Mouse (Mus musculus): ENCODE results near the gene Akap7.
"Not testable (repeated sequence)": the region's sequence is repeated elsewhere in the genome, so short reads cannot be mapped to it uniquely, and the experiment has no call there.

The Akap7 gene

DNA sequence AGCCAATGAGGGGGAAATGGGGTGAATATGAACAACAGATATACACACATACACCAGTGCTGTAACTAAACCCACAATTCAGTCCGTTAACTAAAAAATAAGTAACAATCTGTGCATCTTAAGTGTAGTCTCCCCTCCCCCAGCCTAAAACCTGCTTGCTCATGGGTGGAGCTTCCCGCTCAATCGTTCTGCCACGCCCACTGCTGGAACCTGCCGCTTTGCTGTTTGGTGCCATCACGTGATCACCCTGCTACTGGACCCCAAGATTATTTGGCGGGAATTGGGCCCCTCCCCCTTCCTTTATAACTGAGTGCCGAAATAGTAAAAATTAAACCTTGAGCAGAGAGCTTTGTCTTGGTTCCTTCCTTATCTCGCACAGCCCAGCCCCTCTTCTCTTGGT is 121.4 kb downstream of the Akap7 start:
- not testable (repeated sequence) for DNase-seq

DNA sequence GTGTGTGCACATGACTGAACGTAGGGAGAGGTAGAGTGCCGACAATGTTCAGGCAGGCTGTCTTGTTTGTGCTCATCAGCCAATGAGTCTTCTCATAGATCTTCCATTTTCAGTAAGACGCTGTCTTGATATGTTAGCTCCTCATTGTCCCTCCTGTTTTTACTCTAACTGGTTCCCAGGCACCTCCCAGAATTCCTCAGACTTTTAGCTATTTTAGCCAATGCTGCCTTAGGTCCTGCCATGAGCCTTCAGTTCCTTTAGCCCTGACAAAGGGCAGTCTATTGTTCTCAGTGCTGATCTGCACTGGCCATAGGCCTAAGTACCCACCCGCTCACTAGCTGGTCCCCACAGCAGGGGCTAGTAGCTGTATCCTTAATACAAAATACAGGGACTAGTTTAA is 122.0 kb downstream of the Akap7 start:
- DNase-seq, result no peak

DNA sequence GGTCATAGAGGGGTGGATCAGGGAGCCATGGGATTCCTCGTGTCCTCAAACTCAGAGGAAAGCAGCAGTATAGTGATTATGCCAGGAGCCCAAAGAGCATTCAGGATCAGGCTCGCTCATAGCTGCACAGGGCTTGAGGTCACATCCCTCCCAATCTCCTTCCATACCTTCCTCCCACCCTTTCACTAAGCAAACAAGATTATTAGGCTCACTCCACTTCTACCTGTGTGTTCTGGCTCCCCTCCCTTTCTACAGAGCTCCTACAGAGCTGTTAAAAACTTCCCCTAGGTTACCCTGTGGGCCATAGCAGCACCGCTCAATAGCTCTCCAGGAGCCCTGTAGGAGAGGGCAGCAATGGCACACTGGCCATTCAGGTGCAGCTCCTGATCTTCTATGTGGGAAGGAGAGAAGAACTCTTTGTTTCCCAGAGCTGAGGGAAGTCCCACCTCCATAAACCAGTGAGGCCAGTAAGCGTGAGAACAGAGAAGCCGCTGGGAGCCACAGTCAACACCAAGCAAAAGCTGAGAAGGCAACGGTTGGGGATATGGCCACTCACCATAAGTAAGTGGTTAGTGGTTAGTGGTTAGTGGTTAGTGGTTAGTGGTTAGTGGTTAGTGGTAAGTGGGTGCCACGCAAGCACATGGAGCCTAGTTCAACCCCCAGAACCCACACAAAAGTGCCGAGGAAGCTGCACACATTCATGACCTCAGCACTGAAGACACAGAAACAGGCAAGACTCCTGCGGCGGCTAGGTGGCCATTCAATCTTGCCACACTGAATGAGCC is 122.7 kb downstream of the Akap7 start:
- DNase-seq, result no peak

DNA sequence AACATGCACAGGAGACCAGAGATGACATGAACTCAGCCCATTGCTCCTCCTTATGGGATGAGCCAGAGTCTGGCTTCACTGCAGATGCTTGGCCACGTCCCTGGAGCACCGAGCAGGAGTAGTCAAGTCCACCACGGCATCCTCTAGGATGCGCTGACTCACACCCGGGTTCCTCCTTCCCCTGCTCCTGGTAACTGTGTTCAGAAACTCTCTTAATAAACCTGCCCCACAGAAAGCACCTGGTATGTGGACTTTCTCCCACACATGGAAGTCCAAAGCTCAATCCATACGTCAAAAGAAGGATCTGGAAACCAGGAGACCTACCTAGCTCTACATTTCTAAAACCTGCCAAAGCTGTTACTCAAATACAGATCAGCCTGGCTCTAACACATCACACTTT is 124.4 kb downstream of the Akap7 start:
- DNase-seq, result no peak

DNA sequence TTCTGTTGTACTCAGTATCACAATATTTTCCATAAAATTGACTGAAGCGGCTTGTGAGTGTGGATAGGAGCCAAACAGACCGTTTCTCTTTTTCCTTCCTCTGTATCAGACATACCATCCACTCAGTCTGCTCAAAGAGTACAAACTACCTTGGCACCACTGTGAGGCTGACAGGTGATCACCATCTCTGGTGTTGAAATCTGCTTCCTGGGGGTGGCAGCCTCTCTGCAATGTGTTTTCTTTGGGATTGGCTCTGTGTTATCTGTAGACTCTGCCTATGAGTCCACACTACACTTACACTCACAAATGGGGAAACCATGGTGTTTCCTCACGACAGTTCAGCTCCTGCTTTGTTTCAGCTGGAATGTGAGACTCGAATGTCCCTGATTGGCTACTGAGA is 128.6 kb downstream of the Akap7 start:
- DNase-seq, result no peak

DNA sequence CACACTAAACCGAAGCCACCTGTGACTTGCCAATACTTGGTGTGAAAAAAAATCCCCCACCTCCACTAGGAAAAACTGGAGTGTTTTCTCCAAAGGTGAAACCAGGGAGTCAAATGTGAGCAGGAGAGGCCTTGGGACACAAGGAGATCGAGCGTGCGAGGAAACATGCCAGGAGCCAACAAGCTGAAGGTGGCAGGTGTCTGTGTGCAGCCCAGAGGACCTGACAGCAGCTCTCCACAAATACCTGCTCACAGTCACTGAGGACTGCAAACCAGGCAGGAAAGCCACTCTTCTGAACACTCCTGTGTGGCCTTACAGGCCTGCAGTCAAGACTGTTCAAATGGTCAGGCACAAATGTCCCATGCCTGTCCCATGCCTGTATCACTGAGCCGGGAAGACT is 130.4 kb downstream of the Akap7 start:
- no peak for DNase-seq

DNA sequence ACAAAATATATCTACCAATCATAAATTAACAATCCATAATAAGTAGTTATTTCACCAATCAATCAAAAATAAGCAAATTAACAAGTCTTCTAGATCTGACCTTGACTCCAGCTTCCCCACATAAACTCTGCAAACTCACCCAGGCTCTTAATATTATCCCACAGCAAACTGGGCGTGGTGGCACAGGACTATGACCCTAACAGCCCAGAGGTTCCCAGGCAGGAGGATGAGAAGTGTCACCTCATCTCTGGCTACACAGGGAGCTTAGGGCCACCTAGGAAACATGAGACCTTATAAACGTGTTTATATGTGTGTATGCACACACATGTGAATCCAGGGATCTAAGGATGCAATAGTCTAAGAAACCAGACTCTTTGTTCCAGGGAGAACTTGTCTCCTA is 132.8 kb downstream of the Akap7 start:
- DNase-seq, result no peak

DNA sequence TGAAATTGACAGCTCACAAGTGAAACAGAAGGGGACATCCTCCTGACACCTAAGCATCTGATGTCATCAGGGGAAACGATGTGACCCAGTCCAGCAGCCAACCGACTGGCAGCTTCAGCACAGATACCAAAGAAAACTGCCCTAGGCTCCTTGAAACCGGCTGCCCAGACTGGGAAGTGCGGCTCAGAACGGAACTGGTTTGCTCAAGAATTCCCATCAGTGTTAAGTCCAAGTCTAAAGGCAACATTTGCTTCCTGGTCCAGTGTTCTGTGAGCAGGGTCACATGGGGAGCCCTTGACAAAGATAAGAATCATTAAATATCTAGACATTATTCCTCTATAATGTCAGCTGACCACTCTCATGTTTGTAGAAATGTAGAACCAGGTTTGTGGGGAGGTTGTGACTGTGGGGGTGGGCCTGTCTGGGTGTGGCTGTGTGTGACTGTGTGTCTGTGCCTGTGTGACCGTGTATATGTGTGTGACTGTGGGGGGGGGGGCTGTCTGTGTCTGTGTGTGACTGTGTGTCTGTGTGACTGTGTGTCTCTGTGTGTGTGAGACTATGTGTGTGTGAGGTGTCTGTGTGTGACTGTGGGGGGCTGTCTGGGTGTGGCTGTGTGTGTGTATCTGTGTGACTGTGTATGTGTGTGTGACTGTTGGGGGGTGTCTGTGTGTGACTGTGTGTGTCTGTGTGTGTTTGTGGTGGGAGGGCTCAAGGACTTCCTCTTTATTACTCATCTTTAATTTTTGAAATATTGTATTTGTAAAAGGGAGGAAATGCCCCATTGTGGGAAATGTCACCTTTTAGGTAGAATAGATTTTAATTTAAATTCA is 140.1 kb downstream of the Akap7 start:
- no peak for DNase-seq

DNA sequence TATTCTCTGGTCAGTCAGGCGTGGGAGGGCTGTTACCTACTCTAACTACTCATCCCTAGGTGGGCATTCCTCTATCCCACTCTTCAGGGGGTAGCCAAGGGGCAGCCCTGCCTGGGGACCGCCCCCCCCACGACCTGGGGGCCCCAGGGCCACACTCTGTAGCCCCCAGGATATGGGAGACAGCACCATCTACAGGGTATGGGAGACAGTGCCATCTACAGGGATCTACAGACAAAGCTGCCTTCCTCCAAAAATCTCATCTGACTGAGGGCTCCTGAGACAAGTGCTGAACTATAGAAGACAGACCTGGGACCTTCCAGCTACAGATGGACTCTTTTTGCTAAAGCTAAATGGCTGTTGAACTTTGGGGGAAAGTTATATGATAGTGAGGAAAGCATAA is 144.2 kb downstream of the Akap7 start:
- not testable (repeated sequence) for DNase-seq

DNA sequence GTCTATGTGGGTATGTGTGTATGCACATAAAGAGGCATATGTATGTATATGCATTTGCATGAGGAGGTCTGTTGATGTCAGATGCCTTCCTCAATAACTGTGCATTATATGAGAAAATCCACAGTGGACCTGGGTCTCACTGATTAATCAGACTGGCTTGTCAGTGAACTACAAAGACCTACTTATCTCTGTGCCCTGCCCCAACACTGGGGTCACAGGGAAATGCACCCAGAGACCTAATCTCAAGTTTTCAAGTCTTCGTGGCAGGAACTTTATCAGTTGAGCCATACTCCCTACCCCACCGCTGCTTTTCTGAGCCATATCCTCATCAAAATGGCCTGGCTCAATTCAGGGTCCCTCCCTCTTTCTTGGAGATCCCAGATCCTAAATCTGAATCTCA is 146.0 kb downstream of the Akap7 start:
- no peak for DNase-seq

DNA sequence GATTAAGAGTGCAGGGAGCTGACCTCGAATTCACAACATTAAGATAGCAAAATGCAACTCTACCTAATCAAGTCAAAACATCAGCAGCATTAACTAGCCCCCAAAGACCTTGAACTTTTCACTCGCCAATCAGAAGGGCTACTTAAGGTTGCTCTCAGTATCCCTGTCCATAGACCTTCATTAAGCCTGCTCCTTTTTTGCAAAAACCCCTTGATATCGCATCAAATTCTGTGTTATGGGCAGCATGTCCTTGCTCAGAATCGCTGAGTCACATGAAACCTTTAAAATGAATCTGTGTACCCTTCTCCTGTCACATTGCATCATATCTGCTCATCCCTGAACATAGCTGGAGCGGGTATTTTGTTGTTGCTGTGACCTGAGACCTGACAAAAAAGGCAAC is 149.0 kb downstream of the Akap7 start:
- no peak for DNase-seq

DNA sequence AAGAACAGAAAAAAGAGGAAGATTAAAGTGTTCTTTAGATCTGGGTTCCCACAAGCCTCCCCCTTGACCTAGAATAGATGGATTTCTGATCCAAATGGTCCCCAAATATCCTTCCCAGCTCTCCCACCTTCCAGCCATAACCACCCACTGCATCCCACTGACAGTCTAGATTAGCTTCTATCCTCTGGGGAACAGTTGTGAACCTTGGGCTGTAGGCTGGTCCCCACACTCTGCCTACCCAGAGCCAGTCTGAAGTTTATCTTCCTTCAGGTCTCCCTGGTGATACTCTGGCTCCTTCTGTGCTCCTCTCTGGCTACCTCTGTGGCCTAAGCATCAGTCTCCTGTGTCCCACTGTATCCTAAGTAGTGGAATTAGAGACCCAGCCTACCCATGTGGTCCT is 150.3 kb downstream of the Akap7 start:
- DNase-seq, result no peak

DNA sequence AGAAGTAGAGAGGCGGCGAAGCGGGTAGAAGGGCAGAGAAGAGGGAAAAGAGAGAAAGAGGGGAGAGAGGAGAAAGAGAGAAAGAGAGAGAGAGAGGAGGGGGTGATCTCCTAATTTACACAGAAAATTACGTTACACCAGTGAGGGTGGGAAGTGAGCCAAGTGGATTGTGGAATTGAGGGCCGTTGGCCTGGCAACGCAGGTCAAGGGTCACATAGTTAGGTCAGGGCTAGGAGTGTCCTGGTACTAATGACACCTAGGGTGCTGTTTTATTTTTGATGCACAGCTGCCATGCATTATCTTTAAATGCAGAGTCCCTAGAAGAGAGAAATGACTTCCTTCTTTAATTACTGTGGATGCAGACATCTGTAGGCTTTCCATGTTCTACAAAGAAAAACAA is 153.4 kb downstream of the Akap7 start:
- DNase-seq, result no peak

DNA sequence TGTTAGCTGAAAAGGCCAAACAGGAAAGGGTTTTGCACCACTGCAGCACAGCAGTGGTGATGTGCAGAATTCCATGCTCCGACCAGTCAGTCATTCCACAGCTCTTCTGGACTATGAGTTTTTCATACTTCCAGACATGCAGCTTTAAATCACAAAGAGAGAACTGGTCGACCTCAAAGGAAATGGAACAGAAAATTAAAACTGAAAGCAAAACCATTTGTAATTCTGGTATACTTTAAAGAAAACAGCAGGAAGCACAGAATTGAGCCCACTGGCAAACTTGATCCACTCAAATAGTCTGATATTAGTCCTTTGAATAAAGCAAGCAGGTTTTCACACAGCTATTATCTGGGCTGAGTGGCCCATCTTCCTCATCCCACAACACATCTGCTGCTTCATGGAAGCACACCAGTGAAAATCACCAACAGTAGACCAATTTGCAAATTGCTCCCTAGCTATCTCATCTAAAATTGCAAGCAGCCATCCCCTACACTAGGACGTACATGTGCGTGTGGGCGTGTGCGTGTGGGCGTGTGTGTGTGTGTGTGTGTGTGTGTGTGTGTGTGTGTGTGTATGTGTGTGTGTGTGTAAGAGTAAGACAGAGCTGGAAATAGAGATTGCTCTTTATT is 156.4 kb downstream of the Akap7 start:
- no peak for DNase-seq

DNA sequence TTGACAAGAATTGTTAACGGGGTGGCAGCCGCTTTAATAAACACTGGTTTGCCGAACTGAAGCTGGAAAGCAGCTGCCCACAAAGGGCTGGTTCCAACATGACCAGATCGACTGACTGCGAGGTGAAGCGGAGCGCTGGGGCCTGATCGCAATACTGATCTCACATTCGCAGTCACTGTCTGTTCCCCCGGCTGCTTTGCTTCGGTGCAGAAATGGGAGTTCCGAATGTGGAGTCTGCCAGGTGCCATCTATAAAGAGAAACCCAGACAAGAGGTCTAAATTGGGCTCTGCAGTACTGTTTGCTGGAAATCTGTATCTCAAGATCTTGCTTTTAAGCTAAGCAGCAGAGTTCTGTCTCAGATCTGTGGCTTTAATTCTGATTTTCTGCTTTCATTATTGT is 161.8 kb downstream of the Akap7 start:
- DNase-seq, result no peak

DNA sequence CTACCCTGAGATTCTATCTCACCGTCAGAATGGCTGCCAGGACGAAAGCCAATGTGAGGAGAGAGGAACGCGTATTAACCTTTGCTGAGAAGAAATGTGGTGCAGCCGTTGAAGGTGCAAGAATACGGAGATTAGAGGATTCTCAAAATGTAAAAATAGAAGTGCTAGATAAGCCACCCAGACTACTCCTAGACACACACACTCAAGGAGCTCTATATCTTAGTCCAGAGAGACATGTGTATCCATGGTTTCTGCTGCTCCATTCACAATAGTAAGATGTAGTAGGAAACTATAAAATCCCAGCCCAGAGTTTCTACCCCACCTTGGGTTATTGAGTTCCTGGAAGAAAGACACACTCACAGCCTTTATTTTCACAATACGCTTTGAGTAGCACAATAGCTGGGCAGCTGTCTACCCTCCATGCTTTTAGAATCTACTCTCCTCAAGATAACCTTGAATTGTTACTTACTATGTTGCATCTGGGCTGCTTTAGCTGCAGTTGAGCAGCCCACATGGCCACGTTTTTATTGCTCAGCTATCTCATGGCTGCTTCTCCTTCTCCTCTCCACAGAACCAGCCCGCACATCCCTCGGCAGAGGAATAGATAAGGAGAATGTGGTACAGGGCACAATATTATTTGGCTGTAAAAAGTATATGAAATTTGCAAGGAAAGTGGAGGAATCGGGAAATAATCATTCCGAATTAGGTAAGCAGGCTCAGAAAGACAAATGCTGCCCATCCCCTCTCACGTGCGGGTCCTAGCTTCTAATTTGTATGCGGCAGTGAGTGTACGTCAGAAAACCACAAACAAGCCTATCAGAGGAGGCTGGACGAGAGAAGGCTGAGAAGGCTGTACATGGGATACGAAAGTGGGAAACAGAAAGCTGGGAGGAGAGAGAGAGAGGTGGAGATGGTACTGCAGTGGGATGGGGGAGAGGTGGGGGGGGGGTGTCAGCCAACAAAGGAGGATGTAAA is 162.6 kb downstream of the Akap7 start:
- DNase-seq, result no peak

DNA sequence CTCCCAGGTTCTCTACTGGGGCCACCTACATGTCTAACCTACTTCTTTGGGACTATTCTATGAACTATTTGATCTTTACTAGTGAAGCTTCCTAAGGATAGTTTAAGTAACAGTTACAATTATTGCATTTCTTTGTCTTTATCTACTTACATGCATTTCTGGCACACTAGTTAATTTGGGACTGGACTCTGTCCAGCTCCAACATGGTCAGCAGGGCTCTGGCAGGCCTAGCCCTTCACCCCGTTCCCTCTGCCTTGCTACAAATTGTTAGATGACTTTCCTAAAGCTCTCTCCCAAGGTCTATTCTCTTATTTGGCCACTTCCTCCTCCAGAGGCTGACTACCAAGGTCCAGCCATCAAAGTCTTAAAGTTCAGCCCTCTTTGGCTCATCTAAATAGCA is 165.9 kb downstream of the Akap7 start:
- no peak for DNase-seq

DNA sequence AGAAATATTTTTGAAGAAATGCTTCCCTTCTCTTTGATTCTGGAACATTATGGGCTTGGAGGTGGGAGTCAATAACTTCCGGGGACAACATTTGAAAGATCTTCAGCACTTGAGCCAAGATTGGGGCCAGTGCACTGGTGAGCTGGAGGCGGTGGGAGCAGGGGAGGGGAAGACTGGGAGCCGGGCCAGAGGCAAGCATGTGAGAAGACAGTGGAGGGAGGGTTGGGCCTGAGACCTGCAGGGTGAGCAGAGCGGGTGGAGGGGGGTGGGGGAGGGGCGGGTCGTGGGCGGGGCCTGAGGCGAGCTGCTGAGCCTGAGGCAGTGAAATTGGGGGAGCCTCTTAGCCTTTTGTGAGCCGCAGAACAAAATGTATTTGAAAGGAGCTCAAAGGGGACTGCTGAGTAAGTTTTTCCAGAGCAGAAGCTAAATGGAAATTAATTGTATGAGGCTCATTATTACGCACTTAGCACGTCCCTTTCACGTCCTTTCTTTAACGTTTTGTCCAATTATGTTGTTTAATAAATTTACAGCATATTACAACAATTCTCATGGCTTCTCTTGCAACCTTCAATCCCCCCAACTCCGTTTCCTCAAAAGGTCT is 167.4 kb downstream of the Akap7 start:
- no peak for DNase-seq

DNA sequence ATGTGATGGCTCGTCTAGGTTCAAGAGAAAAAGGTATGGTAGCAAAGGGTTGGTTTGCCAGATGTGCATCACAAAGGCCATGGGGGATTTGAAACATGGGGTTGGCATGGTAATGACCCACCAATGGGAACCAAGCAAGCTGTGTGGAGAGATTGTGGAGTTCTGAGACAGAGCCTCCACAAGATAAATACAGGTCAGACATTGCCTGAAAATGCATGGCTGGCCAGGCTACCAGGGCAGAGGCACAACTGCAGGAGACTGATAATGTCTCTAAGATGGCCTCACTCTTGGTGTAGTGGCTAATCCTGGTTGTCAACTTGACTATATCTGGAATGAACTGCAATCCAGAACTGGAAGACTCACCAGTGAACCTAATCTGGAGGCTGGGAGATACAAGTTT is 174.1 kb downstream of the Akap7 start:
- no peak for DNase-seq

DNA sequence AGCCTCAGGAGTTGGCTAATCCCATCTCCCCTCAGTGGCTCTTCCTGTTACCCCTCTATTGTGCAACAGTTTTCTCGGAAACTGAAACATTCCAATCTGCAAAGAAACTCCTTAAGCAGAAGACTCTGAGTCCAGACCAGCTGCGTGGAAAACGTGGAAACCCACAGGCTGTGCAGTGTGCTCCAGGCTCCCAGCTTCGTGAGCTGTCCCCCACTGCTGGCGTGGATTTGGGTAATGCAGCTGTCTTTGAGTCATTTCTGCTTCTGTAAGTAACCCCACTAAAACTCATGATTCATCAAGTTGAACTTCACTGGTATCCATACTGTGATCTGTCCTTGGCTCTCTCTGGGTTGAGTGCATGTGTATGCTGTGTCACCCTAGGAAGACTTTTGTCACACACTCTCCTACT is 179.2 kb downstream of the Akap7 start:
- no peak for DNase-seq

DNA sequence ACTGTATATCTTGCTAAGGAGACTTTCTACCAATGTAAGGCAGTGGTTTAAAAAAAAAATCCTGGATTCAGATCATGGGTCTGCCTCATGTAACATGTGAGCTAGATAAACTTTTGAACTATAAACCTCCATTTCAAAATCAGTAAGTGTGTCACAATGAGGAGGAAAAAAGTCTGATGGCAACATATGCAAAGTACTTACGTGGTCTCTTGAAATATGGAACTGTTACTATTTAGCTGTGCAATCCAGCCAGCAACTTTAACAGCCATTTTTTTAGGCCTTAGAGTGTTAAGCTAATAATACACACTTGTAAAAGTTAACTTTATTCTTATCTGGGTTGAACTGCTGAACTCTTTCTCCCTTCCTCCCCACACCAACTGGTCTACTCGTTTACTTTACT is 181.6 kb downstream of the Akap7 start:
- no peak for DNase-seq

DNA sequence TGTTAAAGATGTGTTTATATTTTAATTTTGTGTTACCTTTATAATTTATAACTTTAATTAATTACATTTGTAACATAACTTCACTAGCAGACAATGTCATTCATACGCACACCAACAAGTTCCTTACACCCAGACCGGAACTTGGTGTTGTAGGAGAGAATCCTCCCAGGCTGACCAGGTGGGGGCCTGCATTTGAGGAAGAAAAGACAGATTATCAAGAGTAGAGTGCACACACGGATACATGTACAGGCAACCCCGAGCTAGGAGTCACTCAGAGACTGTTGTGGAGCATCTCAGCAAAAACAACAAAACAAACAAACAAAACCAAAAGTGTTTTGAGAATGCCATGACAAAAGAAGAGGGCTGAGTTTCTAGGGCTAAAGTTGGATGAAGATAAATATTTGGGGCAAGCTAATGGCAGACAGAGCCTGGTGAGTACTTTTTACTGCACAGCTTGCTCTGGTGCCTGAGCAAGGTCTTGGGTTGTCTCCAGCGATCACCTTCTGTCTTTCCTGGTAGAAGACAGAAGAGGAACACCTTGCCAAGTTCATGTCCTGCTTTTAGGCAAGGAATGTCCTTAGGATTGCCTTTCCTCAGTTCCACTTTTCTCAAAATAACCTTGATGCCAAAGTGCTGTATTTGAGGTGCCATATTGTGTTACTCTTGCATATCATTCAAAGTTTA is 186.7 kb downstream of the Akap7 start:
- no peak for DNase-seq
